Mouse (Mus musculus) ES-Bruce4 (cell line): ENCODE data around the gene Tmem150b.

Experiments used
- CTCF ChIP-seq: IDR thresholded peaks from one replicate; pipeline ENCODE4 v1.8.1; 2011; ENCODE audit warnings: low read depth, low read length
- EP300 ChIP-seq: IDR thresholded peaks from 2 replicates; pipeline ENCODE4 v1.6.1; 2011; ENCODE audit warnings: low read depth, low read length; ENCODE audit not compliant: insufficient read depth

GRCm38 (mm10) chr7:4732968-4733392 lies 7.9 kb upstream of the Tmem150b start:
- TF ChIP-seq CTCF (no peak), EP300 (no peak)
